Mouse (Mus musculus): Measurements from ENCODE around the gene Atxn1. TPM values are rescaled to one million over a fixed set of nuclear protein-coding genes. Genes with fewer than 3 reads are reported as not detected.

Gene Atxn1
- total RNA-seq, 1 experiment from 2014 or later: 19.8 TPM

- ATAC-seq (replicated peaks in 1 of 2; ENCODE audit: insufficient read depth in 1 of 2, low FRiP score in 2 of 2, low TSS enrichment in 1 of 2, low read depth in 1 of 2, poor library complexity in 2 of 2, severe bottlenecking in 2 of 2): no peak
Observed at GRCm38 (mm10) chr13:45884878-45885277, 79.9 kb downstream of the Atxn1 start.

DNA sequence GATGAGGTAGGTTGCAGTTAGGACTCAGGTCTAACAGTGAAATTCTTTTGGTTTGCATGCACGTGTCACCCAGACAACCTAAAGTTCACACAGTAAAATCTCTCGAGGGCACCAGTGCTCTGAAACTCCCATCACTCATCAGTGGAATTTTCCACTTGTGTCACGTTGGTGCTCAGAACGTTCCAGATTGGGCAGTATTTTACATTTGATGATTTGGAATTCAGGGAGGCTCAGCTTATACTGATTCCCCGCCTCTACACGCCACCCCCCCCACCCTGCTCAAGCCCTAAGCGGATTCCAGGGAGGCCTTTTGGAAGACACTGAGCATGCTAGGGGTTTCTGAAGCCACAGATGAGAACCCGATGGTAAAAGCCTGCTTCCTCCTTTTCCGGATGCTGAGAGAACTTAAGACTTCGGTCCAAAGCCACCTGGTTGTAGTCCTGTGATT is 81.0 kb downstream of the Atxn1 start:
- ATAC-seq (replicated peaks in 1 of 2; ENCODE audit: insufficient read depth in 1 of 2, low FRiP score in 2 of 2, low TSS enrichment in 1 of 2, low read depth in 1 of 2, poor library complexity in 2 of 2, severe bottlenecking in 2 of 2): peak in 1 of 2 experiments; percentile 27; a peak in 1 of 4 replicates

GRCm38 (mm10) chr13:45882976-45883440 is 81.8 kb downstream of the Atxn1 start:
- peak; percentile 25 to 37; a peak in 3 of 4 replicates for ATAC-seq (replicated peaks in 1 of 2; ENCODE audit: insufficient read depth in 1 of 2, low FRiP score in 2 of 2, low TSS enrichment in 1 of 2, low read depth in 1 of 2, poor library complexity in 2 of 2, severe bottlenecking in 2 of 2)

- ATAC-seq (replicated peaks in 1 of 2; ENCODE audit: insufficient read depth in 1 of 2, low FRiP score in 2 of 2, low TSS enrichment in 1 of 2, low read depth in 1 of 2, poor library complexity in 2 of 2, severe bottlenecking in 2 of 2): no peak
Observed at GRCm38 (mm10) chr13:45880543-45880845, 84.3 kb downstream of the Atxn1 start.

DNA sequence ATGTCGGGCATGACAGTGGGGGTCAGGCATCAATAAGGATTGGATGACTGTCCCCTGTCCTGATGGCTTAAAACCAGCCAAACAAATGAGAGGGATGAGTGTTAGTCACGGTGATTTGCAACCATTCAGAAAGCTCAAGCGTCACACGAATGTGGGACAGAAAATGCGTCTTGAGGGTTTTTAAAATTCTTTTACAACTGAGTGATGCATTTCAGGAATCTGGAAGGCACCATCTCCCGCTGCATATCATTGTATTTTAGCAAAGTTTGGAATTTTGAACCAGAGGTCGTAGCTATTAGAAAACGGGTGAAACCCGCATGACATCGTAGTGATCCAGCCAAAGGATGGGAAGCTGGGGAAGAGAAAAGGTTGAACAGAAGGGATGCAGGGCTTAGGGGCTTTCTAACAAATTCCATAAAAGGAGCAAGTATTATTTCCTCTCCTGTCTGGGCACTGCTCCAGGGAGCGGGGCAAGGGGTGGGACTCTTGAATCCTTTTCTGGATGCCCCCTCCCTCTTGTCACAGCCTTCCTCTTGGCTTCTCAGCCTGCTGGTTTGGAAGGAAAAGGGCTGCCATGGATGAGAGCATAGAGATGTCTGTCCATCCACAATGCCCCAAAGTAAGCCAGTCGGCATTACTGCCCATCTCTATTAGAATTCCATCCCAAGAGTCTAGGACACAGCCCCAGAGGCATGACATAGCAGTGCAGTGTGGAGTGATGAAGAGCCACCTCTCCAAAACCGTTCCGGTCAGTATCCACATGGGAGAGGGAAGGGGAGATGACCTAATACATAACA is 84.9 kb downstream of the Atxn1 start:
- ATAC-seq (replicated peaks in 1 of 2; ENCODE audit: insufficient read depth in 1 of 2, low FRiP score in 2 of 2, low TSS enrichment in 1 of 2, low read depth in 1 of 2, poor library complexity in 2 of 2, severe bottlenecking in 2 of 2): no peak

- no peak for ATAC-seq (replicated peaks in 1 of 2; ENCODE audit: insufficient read depth in 1 of 2, low FRiP score in 2 of 2, low TSS enrichment in 1 of 2, low read depth in 1 of 2, poor library complexity in 2 of 2, severe bottlenecking in 2 of 2)
Observed at GRCm38 (mm10) chr13:45876939-45877338, 87.9 kb downstream of the Atxn1 start.

DNA sequence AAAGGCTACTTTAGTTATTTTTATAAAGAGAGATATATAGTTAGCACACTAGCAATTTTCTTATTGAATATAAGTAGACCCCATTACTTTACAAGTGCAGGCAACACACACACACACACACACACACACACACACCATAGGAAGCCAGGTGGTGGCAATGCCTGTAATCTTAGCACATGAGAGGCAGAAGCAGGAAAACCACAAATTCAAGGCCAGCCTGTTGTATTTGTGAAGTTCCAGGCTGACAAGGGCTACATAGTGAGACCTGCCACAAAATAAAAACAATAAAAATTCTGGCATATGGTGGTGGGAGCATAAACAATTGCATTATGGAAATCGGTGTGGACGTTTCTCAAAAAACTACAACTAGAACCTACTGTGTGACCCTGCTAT is 88.4 kb downstream of the Atxn1 start:
- ATAC-seq (replicated peaks in 1 of 2; ENCODE audit: insufficient read depth in 1 of 2, low FRiP score in 2 of 2, low TSS enrichment in 1 of 2, low read depth in 1 of 2, poor library complexity in 2 of 2, severe bottlenecking in 2 of 2): no peak

- no peak for ATAC-seq (replicated peaks in 1 of 2; ENCODE audit: insufficient read depth in 1 of 2, low FRiP score in 2 of 2, low TSS enrichment in 1 of 2, low read depth in 1 of 2, poor library complexity in 2 of 2, severe bottlenecking in 2 of 2)
Observed at GRCm38 (mm10) chr13:45875686-45876367, 89.0 kb downstream of the Atxn1 start.

- no peak for ATAC-seq (replicated peaks in 1 of 2; ENCODE audit: insufficient read depth in 1 of 2, low FRiP score in 2 of 2, low TSS enrichment in 1 of 2, low read depth in 1 of 2, poor library complexity in 2 of 2, severe bottlenecking in 2 of 2)
Observed at GRCm38 (mm10) chr13:45874196-45874595, 90.6 kb downstream of the Atxn1 start.

DNA sequence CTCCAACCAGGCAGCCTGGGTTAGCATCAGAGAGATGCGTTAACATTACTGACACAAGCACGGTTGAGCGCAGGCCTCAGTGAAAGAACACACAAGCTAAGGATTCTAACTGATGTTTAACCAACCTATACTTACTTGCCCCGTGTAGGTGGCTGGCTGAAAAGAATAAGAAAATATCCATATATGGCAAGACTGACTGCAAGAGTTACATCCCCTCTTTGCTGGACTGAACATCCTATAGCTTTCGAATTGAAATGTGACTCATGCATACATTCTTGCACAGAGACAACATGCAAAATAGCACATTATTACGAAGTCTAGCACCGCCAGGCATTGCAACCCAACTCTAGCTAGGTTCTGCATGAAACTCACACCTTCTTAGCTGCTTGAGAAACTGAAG is 91.8 kb downstream of the Atxn1 start:
- no peak for ATAC-seq (replicated peaks in 1 of 2; ENCODE audit: insufficient read depth in 1 of 2, low FRiP score in 2 of 2, low TSS enrichment in 1 of 2, low read depth in 1 of 2, poor library complexity in 2 of 2, severe bottlenecking in 2 of 2)

GRCm38 (mm10) chr13:45872041-45872746 is 92.6 kb downstream of the Atxn1 start:
- peak; percentile 28 to 35; a peak in 1 of 4 replicates for ATAC-seq (replicated peaks in 1 of 2; ENCODE audit: insufficient read depth in 1 of 2, low FRiP score in 2 of 2, low TSS enrichment in 1 of 2, low read depth in 1 of 2, poor library complexity in 2 of 2, severe bottlenecking in 2 of 2)

DNA sequence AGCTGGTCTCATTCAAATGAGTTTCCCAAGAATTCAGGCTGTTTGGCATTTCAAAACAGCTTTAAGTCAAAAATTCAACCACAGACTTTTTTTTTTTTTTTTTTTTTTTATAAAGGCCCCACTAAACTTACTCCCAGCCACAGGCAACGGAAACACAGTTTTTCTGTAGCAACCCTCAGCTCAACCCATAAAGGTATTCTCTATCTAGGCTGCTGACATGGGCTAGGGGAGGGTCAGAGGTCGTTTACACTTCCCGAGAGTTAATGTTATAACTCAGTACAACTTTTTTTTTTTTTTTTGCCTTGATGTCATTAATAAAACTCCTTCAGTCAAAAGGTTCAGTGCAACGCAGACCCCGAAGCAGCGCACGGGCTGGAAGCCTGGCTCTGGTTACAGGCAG is 93.3 kb downstream of the Atxn1 start:
- peak in 1 of 2 experiments; percentile 36; a peak in 1 of 4 replicates for ATAC-seq (replicated peaks in 1 of 2; ENCODE audit: insufficient read depth in 1 of 2, low FRiP score in 2 of 2, low TSS enrichment in 1 of 2, low read depth in 1 of 2, poor library complexity in 2 of 2, severe bottlenecking in 2 of 2)

DNA sequence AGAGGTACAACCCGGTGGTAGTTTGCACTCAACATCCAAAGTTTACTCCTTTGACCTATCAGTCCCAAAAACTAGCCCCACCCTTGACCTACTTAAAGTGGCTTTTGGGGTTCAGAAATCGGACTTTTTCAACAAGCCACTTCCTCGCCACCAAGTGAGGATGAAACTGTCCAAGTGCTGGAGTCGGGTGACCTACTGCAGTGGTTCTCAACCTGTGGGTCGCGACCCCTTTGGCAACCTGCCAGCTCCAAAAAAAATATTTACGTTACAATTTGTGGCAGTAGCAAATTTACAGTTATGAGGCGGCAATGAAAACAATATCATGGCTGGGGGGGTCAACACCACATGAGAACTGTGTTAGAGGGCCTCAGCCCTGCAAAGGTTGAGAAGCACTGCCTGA is 95.9 kb downstream of the Atxn1 start:
- ATAC-seq (replicated peaks in 1 of 2; ENCODE audit: insufficient read depth in 1 of 2, low FRiP score in 2 of 2, low TSS enrichment in 1 of 2, low read depth in 1 of 2, poor library complexity in 2 of 2, severe bottlenecking in 2 of 2): no peak

GRCm38 (mm10) chr13:45867273-45867672 is 97.5 kb downstream of the Atxn1 start:
- no peak for ATAC-seq (replicated peaks in 1 of 2; ENCODE audit: insufficient read depth in 1 of 2, low FRiP score in 2 of 2, low TSS enrichment in 1 of 2, low read depth in 1 of 2, poor library complexity in 2 of 2, severe bottlenecking in 2 of 2)

DNA sequence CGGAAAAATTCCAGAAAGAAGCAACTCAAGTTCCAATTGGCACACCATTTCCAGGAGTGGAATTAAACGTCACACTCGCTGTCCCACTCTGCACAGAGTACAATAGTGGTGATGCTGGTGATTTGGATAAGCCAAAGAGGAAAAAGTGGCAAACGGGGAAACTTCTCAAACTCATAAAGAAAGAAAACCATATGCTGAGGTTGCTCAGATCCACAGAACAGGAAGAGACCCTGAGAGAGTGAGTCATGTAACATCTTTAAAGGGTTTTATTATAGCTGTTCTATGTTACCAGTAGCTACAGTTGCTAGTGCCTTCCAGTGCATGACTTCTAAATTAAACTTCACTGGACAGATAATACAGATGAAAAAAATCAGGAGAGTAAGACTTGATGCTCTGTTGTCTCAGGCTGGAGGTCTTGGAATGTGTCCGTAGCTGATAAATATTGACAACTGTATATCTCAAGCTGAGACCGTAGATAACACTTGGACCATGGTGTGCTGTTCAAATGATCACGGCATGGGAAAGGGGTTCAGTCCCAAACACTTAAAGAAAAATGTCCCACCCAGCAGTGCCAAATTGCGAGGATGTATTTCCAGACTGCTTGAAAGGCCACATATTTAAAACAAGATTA is 98.1 kb downstream of the Atxn1 start:
- no peak for ATAC-seq (replicated peaks in 1 of 2; ENCODE audit: insufficient read depth in 1 of 2, low FRiP score in 2 of 2, low TSS enrichment in 1 of 2, low read depth in 1 of 2, poor library complexity in 2 of 2, severe bottlenecking in 2 of 2)

DNA sequence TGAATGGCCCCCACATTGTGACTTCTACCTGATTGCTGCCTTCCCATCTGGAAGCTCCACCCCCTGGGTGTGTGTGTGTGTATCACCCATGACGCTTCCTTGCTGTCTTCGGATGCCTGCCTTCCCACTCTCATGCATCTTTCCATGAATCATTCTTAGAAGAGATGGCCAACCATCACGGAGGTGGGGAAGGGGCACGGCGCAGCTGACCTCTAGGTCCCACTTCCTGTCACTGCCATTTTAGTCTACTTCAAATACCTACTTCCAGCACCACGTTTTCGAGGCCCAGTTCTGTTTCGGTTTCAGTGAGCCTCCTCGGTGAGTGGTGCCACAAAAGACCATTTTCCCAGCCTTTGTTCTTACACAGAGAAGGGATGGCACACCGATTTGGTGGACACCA is 99.2 kb downstream of the Atxn1 start:
- no peak for ATAC-seq (replicated peaks in 1 of 2; ENCODE audit: insufficient read depth in 1 of 2, low FRiP score in 2 of 2, low TSS enrichment in 1 of 2, low read depth in 1 of 2, poor library complexity in 2 of 2, severe bottlenecking in 2 of 2)

DNA sequence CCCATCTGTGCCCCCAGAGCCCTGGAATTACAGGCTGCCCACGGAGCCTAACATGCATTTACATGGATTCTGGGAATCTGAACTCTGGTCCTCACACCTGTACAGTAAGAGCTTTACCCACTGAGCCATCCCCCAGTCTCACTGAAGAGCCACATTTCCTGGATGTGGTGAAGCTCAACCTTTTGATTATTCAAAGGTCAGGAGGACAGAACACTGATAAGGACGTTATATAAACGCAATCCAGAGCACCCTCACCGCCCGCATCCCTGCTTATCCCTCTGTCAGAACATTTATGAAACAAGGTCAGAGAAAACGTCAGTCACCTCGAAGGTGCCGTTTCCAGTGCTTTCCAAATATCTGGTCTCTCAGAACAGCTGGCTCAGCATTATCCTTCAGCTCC is 101.0 kb downstream of the Atxn1 start:
- ATAC-seq (replicated peaks in 1 of 2; ENCODE audit: insufficient read depth in 1 of 2, low FRiP score in 2 of 2, low TSS enrichment in 1 of 2, low read depth in 1 of 2, poor library complexity in 2 of 2, severe bottlenecking in 2 of 2): no peak

Measured in hematopoietic stem cell, adult 5-6 weeks (primary cell).